Mouse (Mus musculus) G1E (cell line): ENCODE measurements around the gene Rap1gap.

Experiments used
- CTCF ChIP-seq: IDR thresholded peaks from 2 replicates; pipeline ENCODE4 v1.5.1; 2012; ENCODE audit warnings: low read depth, low read length, inconsistent platforms, mixed read lengths
- GATA1 ChIP-seq: IDR thresholded peaks from 2 replicates; pipeline ENCODE4 v1.6.1; 2012; ENCODE audit warnings: borderline replicate concordance, low read length, inconsistent platforms, mixed read lengths
- GATA2 ChIP-seq: IDR thresholded peaks from 2 replicates; pipeline ENCODE4 v1.6.1; 2012; ENCODE audit warnings: low read depth, low read length, inconsistent platforms, borderline replicate concordance
- POLR2AphosphoS5 ChIP-seq: IDR thresholded peaks from 2 replicates; pipeline ENCODE4 v1.6.1; 2012; ENCODE audit warnings: low read depth, low read length, inconsistent platforms; ENCODE audit not compliant: insufficient replicate concordance

DNA sequence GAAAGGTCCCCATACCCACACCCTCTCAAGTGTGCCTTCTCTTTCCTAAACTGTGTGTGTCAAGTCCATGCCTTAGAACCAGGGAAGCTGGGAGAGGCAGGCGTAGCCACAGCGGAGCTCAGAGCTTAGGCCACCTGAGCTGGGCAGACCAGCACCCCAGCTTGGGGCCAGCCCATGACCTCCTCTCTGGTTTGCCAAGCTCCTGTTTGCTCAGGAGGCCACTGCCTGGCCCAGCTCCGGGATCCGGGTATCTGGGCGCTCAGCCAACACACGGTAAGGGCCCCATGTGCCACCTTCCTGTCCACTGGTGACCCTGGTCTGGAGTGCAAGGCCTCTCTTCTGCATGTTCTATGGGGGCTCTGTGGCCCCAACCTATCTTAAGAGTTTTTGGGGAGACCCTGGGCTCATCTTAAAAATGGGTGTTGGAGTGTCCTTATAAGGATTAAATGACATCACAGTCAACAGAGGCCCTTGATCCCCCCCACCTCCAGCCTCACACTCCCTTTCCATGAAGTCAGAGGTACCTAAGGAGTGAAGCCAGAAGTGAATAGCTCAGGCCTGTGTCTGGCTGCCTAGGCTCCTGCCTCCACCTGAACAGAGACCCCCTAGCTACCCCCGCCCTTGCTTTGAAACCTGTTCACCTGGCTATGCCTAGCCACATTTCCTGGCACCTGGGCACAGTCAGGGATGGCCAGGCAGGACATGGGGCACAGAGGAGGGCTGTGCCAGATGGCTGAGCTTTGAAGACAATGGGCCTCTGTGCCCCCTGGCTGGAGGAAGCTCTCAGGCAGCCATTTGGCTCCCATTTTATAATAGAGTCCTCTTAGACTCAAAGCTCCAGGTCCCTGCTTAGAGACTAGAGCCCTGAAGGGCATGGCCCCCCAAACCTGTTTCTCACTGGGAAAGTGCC lies 33.8 kb downstream of the Rap1gap start:
- TF ChIP-seq CTCF (no peak), GATA1 (no peak), GATA2 (no peak), POLR2AphosphoS5 (no peak)
